In genomic region chr2:122108101-122108500, GRCm38 (mm10) we compare ENCODE assay signal across 28 mouse cellular contexts. TPM values are rescaled to one million over a fixed set of nuclear protein-coding genes. Genes with fewer than 3 reads are reported as not detected.
A peak's percentile ranks its signal among the peaks of the same experiment; 100 is the strongest.
DNase-seq lines count a peak whose midpoint lies in the region; ATAC-seq and TF ChIP-seq lines count a peak whose summit lies in the region.
"Had no signal": no experiment of that assay in that cellular context is flagged by ENCODE, and none has a peak within 500 bp of the region (broad histone marks: within the 10 kb centered on the region; RNA-seq: fewer than 3 reads in every experiment).

No protein-coding gene starts in this region.

- intact Hi-C loops in heart, postnatal 14 days (cut with DNase I) = no loop called here

- no peaks in the 10 kb centered on the region; the same call in 1 of the 2 replicates for H3K36me3 ChIP-seq in kidney, adult 2 months (ENCODE audit: control insufficient read depth, insufficient read depth, low read length)
- peaks cover 34% of the 10 kb centered on the region for H3K36me3 ChIP-seq in kidney, embryonic 14.5 days (ENCODE audit: control insufficient read depth, insufficient read depth, low read length)
- H3K36me3 ChIP-seq in midbrain, embryonic 13.5 days = peaks cover 44% of the 10 kb centered on the region

- no peak overlapping the region for H3K27ac ChIP-seq in kidney, adult 2 months (ENCODE audit: insufficient read depth, low read depth, low read length)
- no peak overlapping the region for H3K27ac ChIP-seq in kidney, embryonic 14.5 days (ENCODE audit: low read depth, low read length)
- no peak overlapping the region for H3K27ac ChIP-seq in midbrain, embryonic 13.5 days
- H3K27ac ChIP-seq: embryonic facial prominence, embryonic 12.5 days; forebrain, embryonic 12.5 days; hindbrain, embryonic 15.5 days had no signal

- H3K4me3 ChIP-seq in kidney, adult 2 months (ENCODE audit: insufficient read depth, low read depth, low read length) = no peak overlapping the region
- H3K4me3 ChIP-seq in kidney, embryonic 14.5 days (ENCODE audit: low read length) = no peak overlapping the region
- H3K4me3 ChIP-seq in midbrain, embryonic 13.5 days (replicated peaks) = no peak overlapping the region
- H3K4me3 ChIP-seq: embryonic facial prominence, embryonic 12.5 days; forebrain, embryonic 12.5 days; heart, embryonic 12.5 days; hindbrain, embryonic 15.5 days had no signal

- no peaks in the 10 kb centered on the region for H3K4me1 ChIP-seq in kidney, adult 2 months (ENCODE audit: control insufficient read depth, insufficient read depth, low read length)
- H3K4me1 ChIP-seq in kidney, embryonic 14.5 days (ENCODE audit: control insufficient read depth, insufficient read depth, low read length) = no peaks in the 10 kb centered on the region
- H3K4me1 ChIP-seq in midbrain, embryonic 13.5 days (replicated peaks) = no peaks in the 10 kb centered on the region
- H3K4me1 ChIP-seq: embryonic facial prominence, embryonic 12.5 days; forebrain, embryonic 12.5 days; heart, embryonic 12.5 days; hindbrain, embryonic 15.5 days had no signal

- no peaks in the 10 kb centered on the region for H3K27me3 ChIP-seq in kidney, adult 2 months (replicated peaks; ENCODE audit: control insufficient read depth, insufficient read depth, low read length)
- no peaks in the 10 kb centered on the region for H3K27me3 ChIP-seq in kidney, embryonic 14.5 days (ENCODE audit: control insufficient read depth, insufficient read depth, low read length)
- no peaks in the 10 kb centered on the region for H3K27me3 ChIP-seq in midbrain, embryonic 13.5 days
- H3K27me3 ChIP-seq: CH12.LX; embryonic facial prominence, embryonic 12.5 days; forebrain, embryonic 12.5 days; heart, embryonic 12.5 days; hindbrain, embryonic 15.5 days had no signal

- WGBS in kidney, adult 2 months = 57% methylated on average over 14 of the region's 14 CpGs
- 74% methylated on average over 14 of the region's 14 CpGs for WGBS in kidney, embryonic 14.5 days
- 88% methylated on average over 14 of the region's 14 CpGs for WGBS in midbrain, embryonic 13.5 days

- DNase-seq in kidney, adult 2 months = peak; percentile 82
- peak; percentile 43 for DNase-seq in kidney, postnatal 14 days
- DNase-seq in heart, postnatal 14 days = no peak
- DNase-seq in cerebellum, postnatal 36 days = no peak
- DNase-seq: adrenal gland, postnatal 10 days; cerebellum, adult 11 months; cerebellum, adult 8-10 months; cerebellum, postnatal 14 days; gastrocnemius, postnatal 10 days; heart, adult 18-20 months; heart, postnatal 36 days had no signal

- H3K9me3 ChIP-seq in kidney, embryonic 14.5 days (ENCODE audit: control insufficient read depth, low read length) = no peaks in the 10 kb centered on the region
- H3K9me3 ChIP-seq in midbrain, embryonic 13.5 days = no peaks in the 10 kb centered on the region
- H3K9me3 ChIP-seq: embryonic facial prominence, embryonic 12.5 days; forebrain, embryonic 12.5 days; G1E; heart, embryonic 12.5 days; hindbrain, embryonic 15.5 days had no signal

- TF ChIP-seq POLR2A in kidney, adult 2 months (IDR thresholded peaks at IDR 0.05; ENCODE audit: low read depth, low read length) = no peak

- TF ChIP-seq CTCF in kidney, adult 2 months (conservative IDR thresholded peaks at IDR 0.05; ENCODE audit: insufficient read depth, insufficient read length, low read depth, low read length) = no peak

- H3K4me2 ChIP-seq in kidney, embryonic 14.5 days (replicated peaks; ENCODE audit: low read depth, low read length) = no peak overlapping the region
- H3K4me2 ChIP-seq in midbrain, embryonic 13.5 days (replicated peaks) = no peak overlapping the region
- H3K4me2 ChIP-seq: embryonic facial prominence, embryonic 12.5 days; forebrain, embryonic 12.5 days; heart, embryonic 12.5 days; hindbrain, embryonic 15.5 days had no signal

- H3K9ac ChIP-seq in kidney, embryonic 14.5 days (ENCODE audit: low read depth, low read length) = no peak overlapping the region
- H3K9ac ChIP-seq in midbrain, embryonic 13.5 days (replicated peaks) = no peak overlapping the region
- H3K9ac ChIP-seq: embryonic facial prominence, embryonic 12.5 days; forebrain, embryonic 12.5 days; heart, embryonic 12.5 days; hindbrain, embryonic 15.5 days had no signal

- no peak for ATAC-seq in kidney, embryonic 14.5 days (ENCODE audit: low FRiP score, low TSS enrichment)
- peak; percentile 30; the same call in 1 of the 2 replicates for ATAC-seq in erythroblast, adult 5-6 weeks (replicated peaks; ENCODE audit: low FRiP score, poor library complexity, severe bottlenecking)
- peak; percentile 40; the same call in 1 of the 2 replicates for ATAC-seq in monocyte, adult 5-6 weeks (replicated peaks; ENCODE audit: insufficient number of reproducible peaks, low FRiP score, low TSS enrichment, poor library complexity, severe bottlenecking)
- no peak for ATAC-seq in midbrain, embryonic 13.5 days
- ATAC-seq: forebrain, embryonic 16.5 days had no signal

RNA-seq across cellular contexts. Expression of gene Spg11, which starts 10.1 kb away (rescaled TPM):
- polyA plus RNA-seq in kidney, adult 2 months (2012; rRNA removed) = 6.6 and 7.4 TPM in 2 replicates
- polyA plus RNA-seq in kidney, embryonic 14.5 days (2014; fragmentation: Nextera tagmentation; extraction: Ambion mirVana) = 6.0 and 12.8 TPM in 2 replicates
- 2.5 and 4.4 TPM in 2 replicates for total RNA-seq in erythroblast, adult 5-6 weeks (2015; ENCODE audit: low replicate concordance)
- total RNA-seq in erythroblast, adult 5-6 weeks (2017; ENCODE audit: low replicate concordance) = 4.5 and 5.6 TPM in 2 replicates
- total RNA-seq in monocyte, adult 5-6 weeks (2017) = 20.2 to 28.8 TPM (median 21.4 TPM) in 3 replicates
- 9.7 and 11.2 TPM in 2 replicates for polyA plus RNA-seq in midbrain, embryonic 13.5 days (2015; fragmentation: Nextera tagmentation; extraction: Ambion mirVana)
- 10 to 100 TPM in 1 of 2 experiments, 1 to 10 TPM in 1; 9.8 to 11.4 TPM for total RNA-seq in heart, postnatal 14 days (2021)

RNA-seq across cellular contexts. Expression of gene B2m, which starts 39.4 kb away (rescaled TPM):
- polyA plus RNA-seq in kidney, adult 2 months (2012; rRNA removed) = 577 and 854 TPM in 2 replicates
- polyA plus RNA-seq in kidney, embryonic 14.5 days (2014; fragmentation: Nextera tagmentation; extraction: Ambion mirVana) = 202 and 246 TPM in 2 replicates
- total RNA-seq in erythroblast, adult 5-6 weeks (2015; ENCODE audit: low replicate concordance) = 1,642 and 1,724 TPM in 2 replicates
- total RNA-seq in erythroblast, adult 5-6 weeks (2017; ENCODE audit: low replicate concordance) = 563 and 1,023 TPM in 2 replicates
- total RNA-seq in monocyte, adult 5-6 weeks (2017) = 4,524 to 5,565 TPM (median 5,404 TPM) in 3 replicates
- polyA plus RNA-seq in midbrain, embryonic 13.5 days (2015; fragmentation: Nextera tagmentation; extraction: Ambion mirVana) = 82.5 and 82.7 TPM in 2 replicates
- 100 to 1,000 TPM; 116 to 127 TPM for total RNA-seq in heart, postnatal 14 days (2021)

RNA-seq across cellular contexts. Expression of gene Trim69, which starts 52.4 kb away (rescaled TPM):
- 0.12 TPM in 1 of 2 replicates, not detected in the other for polyA plus RNA-seq in kidney, adult 2 months (2012; rRNA removed)
- polyA plus RNA-seq in kidney, embryonic 14.5 days (2014; fragmentation: Nextera tagmentation; extraction: Ambion mirVana) = not detected in 2 replicates
- total RNA-seq in erythroblast, adult 5-6 weeks (2015; ENCODE audit: low replicate concordance) = not detected in 2 replicates
- total RNA-seq in erythroblast, adult 5-6 weeks (2017; ENCODE audit: low replicate concordance) = not detected in 2 replicates
- not detected in 3 replicates for total RNA-seq in monocyte, adult 5-6 weeks (2017)
- not detected in 2 replicates for polyA plus RNA-seq in midbrain, embryonic 13.5 days (2015; fragmentation: Nextera tagmentation; extraction: Ambion mirVana)
- total RNA-seq in heart, postnatal 14 days (2021) = not detected
- total RNA-seq: adrenal gland, postnatal 10 days; adrenal gland, postnatal 4 days; G1E; gastrocnemius, postnatal 10 days; gastrocnemius, postnatal 4 days; heart, adult 18-20 months had no signal
- polyA plus RNA-seq: brain, embryonic 14.5 days; cortical plate, adult 2 months; embryonic facial prominence, embryonic 12.5 days; forebrain, embryonic 12.5 days; forebrain, embryonic 16.5 days; G1E; heart, embryonic 12.5 days; heart, embryonic 16.5 days; hindbrain, embryonic 11.5 days; hindbrain, embryonic 15.5 days had no signal

Comparison
In these comparisons a context has a peak if more than half of its experiments do, and no peak if none do; other contexts are left out.
1. DNase-seq: peak in kidney, adult 2 months (single experiment) and kidney, postnatal 14 days (single experiment); none in heart, postnatal 14 days (0 of 2) and cerebellum, postnatal 36 days (0 of 2).
2. ATAC-seq: peak in erythroblast, adult 5-6 weeks (single experiment) and monocyte, adult 5-6 weeks (single experiment); none in kidney, embryonic 14.5 days (single experiment) and midbrain, embryonic 13.5 days (single experiment).
3. RNA of gene B2m, which starts 39.4 kb away (total RNA-seq): 4,524 to 5,565 TPM in monocyte, adult 5-6 weeks and 563 to 1,724 TPM in erythroblast, adult 5-6 weeks; 116 to 127 TPM in heart, postnatal 14 days; every median in the first group is over 4 times any median in the second.